Mouse (Mus musculus) embryonic facial prominence, embryonic 15.5 days (tissue): ENCODE results near the gene Hoxd10. TPM values are rescaled to one million over a fixed set of nuclear protein-coding genes. Genes with fewer than 3 reads are reported as not detected.

Experiments used
- ATAC-seq: fragments of 200-750 bp; cut with Nextera tagmentation; 2 replicates; pipeline ENCODE4 v1.8.0; 2017; ENCODE audit warnings: low read depth, moderate TSS enrichment; ENCODE audit not compliant: insufficient number of reproducible peaks, low FRiP score, low TSS enrichment
- H3K27ac ChIP-seq: fragments of 300-500 bp; sonication (generic); replicated peaks from 2 replicates; pipeline ENCODE4 v1.5.1; 2015; ENCODE audit warnings: mild to moderate bottlenecking, inconsistent platforms
- H3K27me3 ChIP-seq: fragments of 300-500 bp; sonication (generic); 2 replicates; pipeline ENCODE4 v1.6.1; 2015; ENCODE audit warnings: inconsistent platforms
- H3K36me3 ChIP-seq: fragments of 300-500 bp; sonication (generic); 2 replicates; pipeline ENCODE4 v1.6.1; 2015; ENCODE audit warnings: mild to moderate bottlenecking, inconsistent platforms
- H3K4me1 ChIP-seq: fragments of 300-500 bp; sonication (generic); 2 replicates; pipeline ENCODE4 v1.6.1; 2015; ENCODE audit warnings: inconsistent platforms
- H3K4me2 ChIP-seq: fragments of 300-500 bp; sonication (generic); replicated peaks from 2 replicates; pipeline ENCODE4 v1.6.1; 2015; ENCODE audit warnings: mild to moderate bottlenecking, inconsistent platforms
- H3K4me3 ChIP-seq: fragments of 300-500 bp; sonication (generic); replicated peaks from 2 replicates; pipeline ENCODE4 v1.5.1; 2015; ENCODE audit warnings: mild to moderate bottlenecking, inconsistent platforms
- H3K9ac ChIP-seq: fragments of 300-500 bp; sonication (generic); 2 replicates; pipeline ENCODE4 v1.6.1; 2015; ENCODE audit warnings: inconsistent platforms
- H3K9me3 ChIP-seq: fragments of 300-500 bp; sonication (generic); replicated peaks from 2 replicates; pipeline ENCODE4 v1.6.1; 2016; ENCODE audit warnings: inconsistent platforms
- WGBS: fragments of 180-500 bp; shearing (Covaris S2); methylation state at CpG from one replicate; pipeline ENCODE4 v1.1.7; 2015; 5-methylcytosine and 5-hydroxymethylcytosine counted together
- polyA plus RNA-seq: library from polyadenylated mRNA; unstranded; fragments of >200 nt; fragmentation: Nextera tagmentation; extraction: Ambion mirVana; gene quantifications from 2 replicates; pipeline ENCODE4 v1.2.1, GENCODE M21; 2015

Hoxd10 gene
- polyA plus RNA-seq, 1 experiment from 2014 or later: 0.57 TPM

DNA sequence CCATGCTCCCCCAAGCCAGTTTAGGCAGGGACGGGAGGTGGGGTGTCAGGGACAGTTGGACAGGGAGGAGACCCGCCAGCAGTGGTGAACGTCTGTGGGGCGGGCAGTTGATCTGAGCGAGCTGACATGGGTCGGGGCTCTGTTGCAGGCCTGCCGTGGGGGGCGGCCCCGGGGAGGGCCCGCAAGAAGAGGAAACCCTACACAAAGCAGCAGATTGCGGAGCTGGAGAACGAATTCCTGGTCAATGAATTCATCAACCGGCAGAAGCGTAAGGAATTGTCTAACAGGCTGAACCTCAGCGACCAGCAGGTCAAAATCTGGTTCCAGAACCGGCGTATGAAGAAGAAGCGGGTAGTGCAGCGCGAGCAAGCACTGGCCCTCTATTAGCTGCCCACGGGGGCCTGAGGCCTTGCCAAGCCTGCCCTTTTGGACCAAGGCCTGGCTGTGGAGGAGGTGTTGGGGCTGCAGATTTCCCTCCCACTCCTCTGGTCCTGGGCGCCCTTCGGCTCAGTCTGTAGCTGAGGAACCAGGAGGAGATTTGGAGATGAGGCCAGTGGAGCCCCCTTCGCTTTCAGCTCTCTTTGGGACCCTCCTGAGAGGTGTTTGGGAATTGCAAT is 15.9 kb upstream of the Hoxd10 start:
- Histone ChIP-seq H3K4me2 (no peak overlapping the region), H3K4me1 (peaks cover 6% of the 10 kb centered on the region), H3K9ac (no peak overlapping the region), H3K36me3 (no peaks in the 10 kb centered on the region), H3K9me3 (no peaks in the 10 kb centered on the region), H3K4me3 (no peak overlapping the region), H3K27me3 (peaks cover 100% of the 10 kb centered on the region), H3K27ac (no peak overlapping the region)
- no peak for ATAC-seq
- 6% methylated on average over 24 of the region's 24 CpGs for WGBS

DNA sequence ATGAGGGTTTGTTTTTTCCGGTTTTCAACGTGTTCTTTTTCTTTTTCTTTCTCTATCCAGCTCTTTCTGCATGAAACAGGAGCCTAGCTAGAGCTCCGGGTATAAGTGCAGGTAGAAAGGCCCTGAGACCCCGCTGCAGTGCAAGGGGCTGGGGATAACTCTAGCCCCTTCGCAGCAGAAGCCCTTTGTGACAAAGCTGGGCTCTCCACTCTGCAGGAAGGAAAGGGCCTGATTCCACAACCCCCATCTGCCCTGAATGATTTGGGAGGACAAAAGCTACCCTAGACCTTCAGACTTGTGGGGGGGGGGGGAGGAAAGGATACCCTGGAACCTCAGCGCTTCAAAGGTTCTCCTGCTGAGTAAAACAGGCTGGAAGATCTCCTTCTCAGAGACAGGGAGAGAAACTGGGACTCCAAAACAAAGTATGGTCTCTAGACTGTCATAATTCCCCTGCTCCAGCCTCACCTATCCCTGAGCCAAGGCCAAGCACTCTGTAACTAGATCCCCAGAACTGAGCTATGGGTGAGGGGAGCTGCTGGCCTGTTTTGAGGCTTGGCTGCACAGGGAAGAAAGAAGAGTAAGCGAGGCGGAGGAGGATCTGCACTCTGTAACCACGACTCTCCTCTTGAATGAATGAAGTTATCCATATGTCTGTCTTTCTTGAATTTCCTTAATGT is 15.2 kb upstream of the Hoxd10 start:
- no peaks in the 10 kb centered on the region for H3K9me3 ChIP-seq
- no peak for ATAC-seq
- no peak overlapping the region for H3K9ac ChIP-seq
- no peak overlapping the region for H3K4me2 ChIP-seq
- WGBS: 5% methylated on average over 9 of the region's 9 CpGs
- H3K27me3 ChIP-seq: peaks cover 100% of the 10 kb centered on the region
- no peaks in the 10 kb centered on the region for H3K36me3 ChIP-seq
- H3K4me3 ChIP-seq: no peak overlapping the region
- peaks cover 7% of the 10 kb centered on the region for H3K4me1 ChIP-seq
- no peak overlapping the region for H3K27ac ChIP-seq

DNA sequence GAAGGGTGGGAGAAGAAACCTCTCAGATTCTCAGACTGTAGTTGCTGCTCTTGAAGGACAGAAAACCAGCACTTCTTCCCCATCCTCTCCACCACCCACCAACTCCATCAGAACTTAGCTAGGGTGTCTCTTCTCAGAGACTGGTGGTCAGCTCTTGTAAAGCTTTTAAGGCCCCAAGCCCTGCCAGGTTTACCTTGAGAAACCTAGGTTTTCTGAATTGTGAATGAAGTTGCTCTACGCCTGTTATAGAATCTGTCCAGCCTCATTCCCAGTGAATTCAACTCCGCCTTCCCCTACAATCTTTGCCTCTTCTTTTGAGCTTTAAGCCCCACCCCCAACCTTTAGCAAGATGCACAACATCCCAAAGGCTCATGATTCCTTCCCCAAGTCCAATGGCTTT is 14.6 kb upstream of the Hoxd10 start:
- no peak overlapping the region for H3K4me2 ChIP-seq
- 16% methylated on average over 2 of the region's 2 CpGs for WGBS
- no peaks in the 10 kb centered on the region for H3K36me3 ChIP-seq
- no peak overlapping the region for H3K27ac ChIP-seq
- H3K4me3 ChIP-seq: no peak overlapping the region
- peaks cover 100% of the 10 kb centered on the region for H3K27me3 ChIP-seq
- no peak overlapping the region for H3K9ac ChIP-seq
- peaks cover 13% of the 10 kb centered on the region for H3K4me1 ChIP-seq
- ATAC-seq: no peak
- no peaks in the 10 kb centered on the region for H3K9me3 ChIP-seq

DNA sequence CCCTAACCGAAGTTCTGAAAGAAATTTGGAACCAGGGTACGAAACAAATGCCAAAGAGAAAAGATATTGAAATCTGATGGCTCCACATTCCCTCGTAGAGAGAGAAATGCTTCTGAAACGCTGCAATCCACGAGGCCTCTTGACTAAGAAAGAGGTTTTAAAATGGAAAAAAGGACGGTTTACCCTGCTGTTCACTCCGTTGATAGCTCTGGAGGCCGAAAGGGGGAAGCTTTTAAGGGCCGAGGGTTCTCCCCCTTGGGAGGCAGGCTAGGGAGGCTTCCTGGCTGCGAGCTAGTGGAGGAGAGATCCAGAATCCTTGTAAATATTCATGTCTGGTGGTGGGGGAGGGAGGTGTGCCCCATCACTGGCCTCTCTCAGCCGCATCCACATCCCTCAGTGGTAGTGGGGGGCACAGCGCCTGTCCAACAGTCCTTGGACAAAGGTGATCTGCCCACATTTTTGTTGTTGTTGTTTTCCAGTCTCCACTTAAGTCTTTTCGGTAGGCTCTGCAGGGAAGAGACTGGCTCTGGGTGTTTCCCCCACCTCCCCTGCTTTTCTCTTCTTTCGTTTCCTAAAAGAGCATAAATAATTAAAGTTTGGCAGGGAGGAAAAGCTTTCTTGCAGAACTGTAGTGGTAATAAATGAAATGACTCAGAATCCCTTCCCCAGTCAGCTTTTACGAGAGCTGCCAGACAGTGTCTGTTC is 12.7 kb upstream of the Hoxd10 start, which contains the start of gene Hoxd11:
TSS of gene Hoxd11 (plus strand) at position 667 of the 705 bp plus-strand sequence.
- peak within 1 kb of the TSS; percentile 13; the same call in 1 of the 2 replicates for H3K4me2 ChIP-seq
- peaks cover 100% of the 10 kb centered on the region for H3K27me3 ChIP-seq
- no peak within 1 kb of the TSS for H3K4me3 ChIP-seq
- no peak for ATAC-seq
- no peak within 1 kb of the TSS for H3K27ac ChIP-seq
- H3K9ac ChIP-seq: no peak within 1 kb of the TSS
- no peaks in the 10 kb centered on the region for H3K36me3 ChIP-seq
- H3K9me3 ChIP-seq: no peaks in the 10 kb centered on the region
- peaks cover 16% of the 10 kb centered on the region for H3K4me1 ChIP-seq
- 2% methylated on average over 15 of the region's 15 CpGs for WGBS

DNA sequence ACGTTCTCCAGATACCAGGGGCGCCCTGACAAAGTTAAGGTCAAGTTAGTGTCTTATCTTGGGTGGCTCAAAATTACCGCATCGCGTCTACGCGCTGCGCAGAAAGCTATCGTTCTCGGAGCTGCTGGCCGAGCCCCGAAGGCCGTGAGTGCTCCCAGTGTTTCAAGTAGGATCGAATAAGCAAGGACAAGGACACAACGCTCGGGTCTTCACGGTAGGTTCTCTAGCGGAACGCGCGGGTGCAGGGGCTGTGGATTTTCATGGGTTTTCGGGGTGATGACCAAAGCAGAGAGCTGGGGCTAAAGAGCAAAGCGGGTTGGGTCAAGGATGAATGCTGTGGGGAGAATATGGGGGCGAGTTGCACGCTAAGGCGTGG is 12.1 kb upstream of the Hoxd10 start:
- under 1% methylated on average over 26 of the region's 26 CpGs for WGBS
- Histone ChIP-seq H3K4me3 (no peak overlapping the region), H3K27me3 (peaks cover 100% of the 10 kb centered on the region), H3K9me3 (no peaks in the 10 kb centered on the region), H3K4me1 (peaks cover 16% of the 10 kb centered on the region), H3K27ac (no peak overlapping the region), H3K9ac (no peak overlapping the region), H3K36me3 (no peaks in the 10 kb centered on the region), H3K4me2 (peak overlapping the region; percentile 13; the same call in 1 of the 2 replicates)
- ATAC-seq: no peak

DNA sequence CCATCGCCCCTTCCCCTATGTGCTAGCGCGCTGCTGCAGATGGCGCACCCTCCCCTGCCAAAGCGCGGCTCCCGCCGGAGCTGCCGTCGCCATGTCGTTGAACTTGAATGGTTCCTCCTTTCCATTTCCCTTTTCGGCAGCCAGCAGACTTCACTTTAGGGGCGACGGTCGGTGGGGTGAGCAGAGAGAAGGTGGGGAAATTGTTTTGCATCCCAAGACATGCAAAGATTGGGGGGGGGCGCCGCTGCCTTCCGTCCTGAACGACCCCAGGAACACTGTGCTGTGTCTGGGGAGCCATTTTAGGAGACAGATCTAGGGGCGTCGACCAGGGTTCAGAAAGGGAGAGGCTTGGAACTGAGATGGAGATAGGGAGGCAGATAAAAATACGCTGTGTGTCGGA is 11.7 kb upstream of the Hoxd10 start:
- Histone ChIP-seq H3K4me3 (no peak overlapping the region), H3K4me1 (peaks cover 16% of the 10 kb centered on the region), H3K36me3 (no peaks in the 10 kb centered on the region), H3K27me3 (peaks cover 100% of the 10 kb centered on the region), H3K9me3 (no peaks in the 10 kb centered on the region), H3K27ac (no peak overlapping the region), H3K4me2 (peak overlapping the region; percentile 13; the same call in 1 of the 2 replicates), H3K9ac (no peak overlapping the region)
- 2% methylated on average over 23 of the region's 23 CpGs for WGBS
- no peak for ATAC-seq

DNA sequence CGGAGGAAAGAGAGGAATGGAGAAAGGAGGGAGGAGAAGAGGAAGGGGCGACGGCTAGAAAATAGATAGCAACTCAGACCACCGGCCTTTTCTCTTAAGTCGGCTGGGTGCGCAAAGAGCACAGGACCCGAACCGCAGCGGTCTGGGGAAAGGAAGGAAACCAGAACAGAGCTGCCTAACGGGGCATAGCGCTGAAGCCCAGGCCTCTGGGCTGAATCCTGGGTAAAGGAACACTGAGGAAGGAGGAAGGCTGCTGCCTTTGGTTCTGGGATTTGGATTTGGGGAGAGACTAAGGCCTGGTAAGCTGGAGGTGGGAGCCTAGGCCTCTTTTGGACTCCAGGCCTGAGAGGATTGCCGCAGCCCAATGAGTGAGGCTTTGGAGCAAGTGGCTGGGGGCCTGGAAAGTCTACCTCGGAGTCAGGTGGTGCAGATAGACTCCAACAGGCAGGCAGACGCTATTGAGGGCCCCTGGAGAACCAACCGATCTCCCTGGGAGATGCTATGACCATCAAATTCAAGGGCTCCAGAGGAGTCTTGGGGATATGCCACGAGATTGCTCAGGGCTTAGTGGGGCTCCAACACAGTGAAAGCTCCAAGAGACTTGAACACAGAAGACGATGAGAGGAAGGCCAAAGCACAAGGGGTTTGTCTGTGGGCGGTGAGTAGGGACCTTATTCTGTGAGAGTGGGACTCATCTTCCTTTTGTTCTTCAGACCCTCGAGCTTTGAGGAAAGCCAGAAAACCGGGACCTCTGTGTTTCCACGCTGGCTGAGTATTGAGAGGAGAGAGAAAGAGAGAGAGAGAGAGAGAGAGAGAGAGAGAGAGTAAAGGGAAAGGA is 10.9 kb upstream of the Hoxd10 start:
- Histone ChIP-seq H3K9me3 (no peaks in the 10 kb centered on the region), H3K4me2 (no peak overlapping the region), H3K27me3 (peaks cover 100% of the 10 kb centered on the region), H3K4me3 (no peak overlapping the region), H3K36me3 (no peaks in the 10 kb centered on the region), H3K4me1 (peaks cover 16% of the 10 kb centered on the region), H3K9ac (no peak overlapping the region), H3K27ac (no peak overlapping the region)
- ATAC-seq: no peak
- WGBS: 11% methylated on average over 21 of the region's 21 CpGs

DNA sequence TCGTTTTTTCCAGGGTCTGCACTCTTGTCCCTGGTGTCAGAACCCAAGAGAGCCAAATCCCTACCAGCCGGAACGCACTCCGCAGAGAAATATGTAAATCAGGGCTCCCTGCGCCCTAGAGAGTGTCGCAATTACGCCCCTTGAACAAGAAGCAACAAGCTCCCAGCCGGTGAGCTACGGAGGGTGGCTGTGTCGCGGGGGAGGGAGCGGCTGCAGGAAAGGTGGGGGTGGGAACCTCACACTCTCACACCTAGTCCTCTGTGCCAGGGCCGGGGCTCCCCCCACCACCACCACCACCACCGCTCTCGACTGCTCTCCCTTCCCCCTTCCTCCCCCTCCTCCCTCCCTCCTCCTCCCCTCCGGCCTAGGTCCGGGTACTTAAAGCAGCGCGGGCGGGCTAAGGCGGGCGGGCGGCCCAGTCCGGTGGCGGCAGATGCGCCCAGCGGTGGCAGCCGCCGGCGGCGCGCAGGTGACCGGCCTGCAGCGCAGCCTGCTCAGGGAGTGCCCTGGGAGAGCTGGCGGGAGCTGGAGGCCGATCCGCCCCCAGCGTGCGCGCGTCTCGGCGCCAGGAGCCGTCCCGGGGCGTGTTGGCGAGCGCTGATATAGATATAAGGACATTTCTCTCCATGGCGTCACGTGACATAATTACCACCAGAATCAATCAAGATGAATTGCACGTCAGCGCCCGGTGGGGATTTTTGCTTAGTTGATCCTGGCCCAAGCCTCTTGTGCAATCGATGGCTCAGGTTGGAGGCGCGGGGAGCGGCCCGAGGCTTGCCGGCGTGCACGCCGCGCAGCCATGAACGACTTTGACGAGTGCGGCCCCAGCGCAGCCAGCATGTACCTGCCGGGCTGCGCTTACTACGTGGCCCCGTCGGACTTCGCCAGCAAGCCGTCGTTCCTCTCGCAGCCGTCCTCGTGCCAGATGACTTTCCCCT is 9.9 kb upstream of the Hoxd10 start:
- under 1% methylated on average over 76 of the region's 78 CpGs for WGBS
- H3K4me1 ChIP-seq: peaks cover 16% of the 10 kb centered on the region
- peak overlapping the region; percentile 32 for H3K4me3 ChIP-seq
- no peaks in the 10 kb centered on the region for H3K9me3 ChIP-seq
- peak overlapping the region; percentile 43 for H3K4me2 ChIP-seq
- H3K27ac ChIP-seq: no peak overlapping the region
- peaks cover 97% of the 10 kb centered on the region for H3K27me3 ChIP-seq
- ATAC-seq: 0 out of 2 replicates have a peak, but pooled peaks have one; percentile 24
- H3K36me3 ChIP-seq: no peaks in the 10 kb centered on the region
- H3K9ac ChIP-seq: no peak overlapping the region

DNA sequence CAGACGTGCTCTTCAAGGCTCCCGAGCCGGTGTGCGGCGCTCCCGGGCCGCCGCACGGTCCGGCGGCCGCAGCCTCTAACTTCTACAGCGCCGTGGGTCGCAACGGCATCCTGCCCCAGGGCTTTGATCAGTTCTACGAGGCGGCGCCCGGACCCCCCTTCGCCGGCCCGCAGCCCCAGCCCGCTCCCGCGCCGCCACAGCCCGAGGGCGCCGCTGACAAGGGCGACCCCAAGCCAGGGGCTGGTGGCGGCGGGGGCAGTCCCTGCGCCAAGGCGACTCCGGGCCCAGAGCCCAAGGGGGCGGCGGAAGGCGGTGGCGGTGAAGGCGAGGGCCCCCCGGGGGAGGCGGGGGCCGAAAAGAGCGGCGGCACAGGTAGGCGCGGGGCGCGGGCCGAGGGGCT is 8.9 kb upstream of the Hoxd10 start:
- peaks cover 16% of the 10 kb centered on the region for H3K4me1 ChIP-seq
- under 1% methylated on average over 36 of the region's 51 CpGs for WGBS
- peaks cover 97% of the 10 kb centered on the region for H3K27me3 ChIP-seq
- no peaks in the 10 kb centered on the region for H3K9me3 ChIP-seq
- no peaks in the 10 kb centered on the region for H3K36me3 ChIP-seq
- H3K4me2 ChIP-seq: peak overlapping the region; percentile 43
- no peak overlapping the region for H3K9ac ChIP-seq
- ATAC-seq: no peak
- H3K27ac ChIP-seq: no peak overlapping the region
- peak overlapping the region; percentile 32 for H3K4me3 ChIP-seq

DNA sequence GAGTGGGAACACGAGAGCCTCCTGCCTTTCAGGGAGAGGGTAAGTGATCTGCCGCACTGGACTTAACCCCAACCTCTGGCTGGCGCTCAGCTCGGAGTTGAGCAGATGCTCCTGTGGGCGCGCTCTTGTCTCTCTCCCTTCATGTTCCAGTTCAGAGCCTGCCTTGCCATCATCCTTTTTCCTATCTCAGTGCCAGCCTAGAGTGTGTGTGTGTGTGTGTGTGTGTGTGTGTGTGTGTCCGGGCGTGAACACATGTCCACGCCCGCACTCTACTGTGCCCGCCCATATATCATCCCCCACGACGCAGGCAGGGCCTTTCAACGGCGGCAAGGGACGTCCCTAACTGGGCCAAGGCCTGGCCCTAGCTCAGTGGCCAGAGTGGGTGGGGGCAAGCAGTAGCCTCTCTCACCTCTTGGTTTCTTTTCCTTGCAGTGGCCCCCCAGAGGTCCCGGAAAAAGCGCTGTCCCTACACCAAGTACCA is 8.2 kb upstream of the Hoxd10 start:
- no peak overlapping the region for H3K27ac ChIP-seq
- peaks cover 16% of the 10 kb centered on the region for H3K4me1 ChIP-seq
- H3K27me3 ChIP-seq: peaks cover 97% of the 10 kb centered on the region
- no peak overlapping the region for H3K4me3 ChIP-seq
- no peaks in the 10 kb centered on the region for H3K36me3 ChIP-seq
- H3K9me3 ChIP-seq: no peaks in the 10 kb centered on the region
- WGBS: under 1% methylated on average over 18 of the region's 18 CpGs
- ATAC-seq: no peak
- no peak overlapping the region for H3K4me2 ChIP-seq
- H3K9ac ChIP-seq: no peak overlapping the region
